Mouse (Mus musculus): ENCODE data around the gene Gtf2f2. TPM values are rescaled to one million over a fixed set of nuclear protein-coding genes. Genes with fewer than 3 reads are reported as not detected.

Gene Gtf2f2
- polyA plus RNA-seq, 1 experiment from 2014 or later: 39.2 TPM

GRCm38 (mm10) chr14:75899566-75899965, 111.1 kb downstream of the Gtf2f2 start:
- Histone ChIP-seq H3K4me2 (ENCODE audit: low read length) (no peak overlapping the region), H3K9ac (ENCODE audit: low read depth, low read length) (no peak overlapping the region), H3K27me3 (ENCODE audit: control insufficient read depth, insufficient read depth, low read depth, low read length) (no peaks in the 10 kb centered on the region), H3K27ac (ENCODE audit: low read length) (no peak overlapping the region; the same call in 1 of the 2 replicates), H3K4me1 (ENCODE audit: control insufficient read depth, insufficient read depth, low read length) (peaks cover 7% of the 10 kb centered on the region), H3K9me3 (replicated peaks; ENCODE audit: control insufficient read depth, low read length, poor library complexity, severe bottlenecking) (no peaks in the 10 kb centered on the region), H3K36me3 (ENCODE audit: control insufficient read depth, insufficient read depth, low read length) (no peaks in the 10 kb centered on the region), H3K4me3 (ENCODE audit: low read depth, low read length) (no peak overlapping the region)
- 16% methylated on average over 4 of the region's 4 CpGs for WGBS
- ATAC-seq: peak; percentile 64; the same call in 1 of the 2 replicates

- H3K4me1 ChIP-seq (ENCODE audit: control insufficient read depth, insufficient read depth, low read length): no peaks in the 10 kb centered on the region
- H3K4me3 ChIP-seq (ENCODE audit: low read depth, low read length): no peak overlapping the region
- no peaks in the 10 kb centered on the region for H3K36me3 ChIP-seq (ENCODE audit: control insufficient read depth, insufficient read depth, low read length)
- no peaks in the 10 kb centered on the region for H3K27me3 ChIP-seq (ENCODE audit: control insufficient read depth, insufficient read depth, low read depth, low read length)
- no peaks in the 10 kb centered on the region for H3K9me3 ChIP-seq (replicated peaks; ENCODE audit: control insufficient read depth, low read length, poor library complexity, severe bottlenecking)
- ATAC-seq: no peak
- H3K4me2 ChIP-seq (ENCODE audit: low read length): no peak overlapping the region
- H3K9ac ChIP-seq (ENCODE audit: low read depth, low read length): no peak overlapping the region
- H3K27ac ChIP-seq (ENCODE audit: low read length): no peak overlapping the region
- 86% methylated on average over 9 of the region's 9 CpGs for WGBS
Observed at GRCm38 (mm10) chr14:75892118-75892517, 118.5 kb downstream of the Gtf2f2 start.

GRCm38 (mm10) chr14:75883873-75884272, 126.8 kb downstream of the Gtf2f2 start:
- H3K4me2 ChIP-seq (ENCODE audit: low read length): no peak overlapping the region
- H3K9me3 ChIP-seq (replicated peaks; ENCODE audit: control insufficient read depth, low read length, poor library complexity, severe bottlenecking): no peaks in the 10 kb centered on the region
- H3K27me3 ChIP-seq (ENCODE audit: control insufficient read depth, insufficient read depth, low read depth, low read length): no peaks in the 10 kb centered on the region
- no peak overlapping the region for H3K4me3 ChIP-seq (ENCODE audit: low read depth, low read length)
- 88% methylated on average over 5 of the region's 5 CpGs for WGBS
- ATAC-seq: no peak
- no peak overlapping the region for H3K27ac ChIP-seq (ENCODE audit: low read length)
- H3K4me1 ChIP-seq (ENCODE audit: control insufficient read depth, insufficient read depth, low read length): peaks cover 7% of the 10 kb centered on the region; the same call in 1 of the 2 replicates
- no peak overlapping the region for H3K9ac ChIP-seq (ENCODE audit: low read depth, low read length)
- H3K36me3 ChIP-seq (ENCODE audit: control insufficient read depth, insufficient read depth, low read length): no peaks in the 10 kb centered on the region

DNA sequence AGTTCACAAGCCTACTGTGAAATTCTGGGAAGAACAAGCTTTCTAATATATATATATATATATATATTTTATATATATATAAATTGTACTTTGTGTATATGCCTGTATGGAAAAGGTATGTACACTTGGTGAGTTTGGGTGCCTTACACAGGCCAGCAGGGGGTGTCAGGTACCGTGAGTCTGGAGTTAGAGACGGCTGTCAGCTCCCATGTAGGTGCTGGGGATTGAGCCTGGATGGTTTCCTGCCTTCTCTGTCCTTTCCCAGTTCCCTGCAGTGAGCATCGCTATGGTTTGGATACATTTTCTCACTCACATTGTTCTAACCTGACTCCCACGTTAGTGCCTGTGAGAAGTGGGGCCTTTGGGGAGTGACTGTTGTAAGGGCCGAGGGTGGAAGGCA, 127.3 kb downstream of the Gtf2f2 start:
- no peaks in the 10 kb centered on the region for H3K36me3 ChIP-seq (ENCODE audit: control insufficient read depth, insufficient read depth, low read length)
- no peak overlapping the region for H3K4me2 ChIP-seq (ENCODE audit: low read length)

GRCm38 (mm10) chr14:75881856-75882255, 128.8 kb downstream of the Gtf2f2 start:
- Histone ChIP-seq H3K4me1 (ENCODE audit: control insufficient read depth, insufficient read depth, low read length) (peaks cover 11% of the 10 kb centered on the region), H3K4me2 (ENCODE audit: low read length) (no peak overlapping the region), H3K27ac (ENCODE audit: low read length) (no peak overlapping the region), H3K9ac (ENCODE audit: low read depth, low read length) (no peak overlapping the region), H3K27me3 (ENCODE audit: control insufficient read depth, insufficient read depth, low read depth, low read length) (no peaks in the 10 kb centered on the region), H3K4me3 (ENCODE audit: low read depth, low read length) (no peak overlapping the region), H3K9me3 (replicated peaks; ENCODE audit: control insufficient read depth, low read length, poor library complexity, severe bottlenecking) (no peaks in the 10 kb centered on the region), H3K36me3 (ENCODE audit: control insufficient read depth, insufficient read depth, low read length) (no peaks in the 10 kb centered on the region)
- 43% methylated on average over 4 of the region's 4 CpGs for WGBS
- ATAC-seq: no peak

More for the DNA sequence above, 127.3 kb downstream of the Gtf2f2 start:
- H3K4me3 ChIP-seq (ENCODE audit: low read depth, low read length): no peak overlapping the region
- no peak overlapping the region for H3K27ac ChIP-seq (ENCODE audit: low read length)
- H3K4me1 ChIP-seq (ENCODE audit: control insufficient read depth, insufficient read depth, low read length): peaks cover 10% of the 10 kb centered on the region
- H3K27me3 ChIP-seq (ENCODE audit: control insufficient read depth, insufficient read depth, low read depth, low read length): no peaks in the 10 kb centered on the region
- H3K9me3 ChIP-seq (replicated peaks; ENCODE audit: control insufficient read depth, low read length, poor library complexity, severe bottlenecking): no peaks in the 10 kb centered on the region
- WGBS: 80% methylated on average over 5 of the region's 5 CpGs
- no peak for ATAC-seq
- no peak overlapping the region for H3K9ac ChIP-seq (ENCODE audit: low read depth, low read length)

- no peak for ATAC-seq
- WGBS: 11% methylated on average over 8 of the region's 8 CpGs
- no peak overlapping the region for H3K27ac ChIP-seq (ENCODE audit: low read length)
Observed at GRCm38 (mm10) chr14:75878980-75879379, 131.7 kb downstream of the Gtf2f2 start.

GRCm38 (mm10) chr14:75877297-75877696, 133.4 kb downstream of the Gtf2f2 start:
- H3K9ac ChIP-seq (ENCODE audit: low read depth, low read length): no peak overlapping the region
- H3K4me2 ChIP-seq (ENCODE audit: low read length): no peak overlapping the region
- ATAC-seq: no peak
- no peaks in the 10 kb centered on the region for H3K36me3 ChIP-seq (ENCODE audit: control insufficient read depth, insufficient read depth, low read length)
- whole genome bisulfite sequencing: 64% methylated on average over 3 of the region's 3 CpGs
- no peak overlapping the region for H3K4me3 ChIP-seq (ENCODE audit: low read depth, low read length)
- H3K9me3 ChIP-seq (replicated peaks; ENCODE audit: control insufficient read depth, low read length, poor library complexity, severe bottlenecking): no peaks in the 10 kb centered on the region
- H3K27ac ChIP-seq (ENCODE audit: low read length): no peak overlapping the region
- peaks cover 12% of the 10 kb centered on the region for H3K4me1 ChIP-seq (ENCODE audit: control insufficient read depth, insufficient read depth, low read length)
- no peaks in the 10 kb centered on the region for H3K27me3 ChIP-seq (ENCODE audit: control insufficient read depth, insufficient read depth, low read depth, low read length)

More at GRCm38 (mm10) chr14:75878980-75879379, 131.7 kb downstream of the Gtf2f2 start:
- no peaks in the 10 kb centered on the region for H3K9me3 ChIP-seq (replicated peaks; ENCODE audit: control insufficient read depth, low read length, poor library complexity, severe bottlenecking)
- no peak overlapping the region for H3K9ac ChIP-seq (ENCODE audit: low read depth, low read length)
- no peaks in the 10 kb centered on the region for H3K36me3 ChIP-seq (ENCODE audit: control insufficient read depth, insufficient read depth, low read length)
- no peaks in the 10 kb centered on the region for H3K27me3 ChIP-seq (ENCODE audit: control insufficient read depth, insufficient read depth, low read depth, low read length)
- peak overlapping the region; percentile 20; the same call in 1 of the 2 replicates for H3K4me2 ChIP-seq (ENCODE audit: low read length)
- no peak overlapping the region for H3K4me3 ChIP-seq (ENCODE audit: low read depth, low read length)
- peaks cover 17% of the 10 kb centered on the region for H3K4me1 ChIP-seq (ENCODE audit: control insufficient read depth, insufficient read depth, low read length)

DNA sequence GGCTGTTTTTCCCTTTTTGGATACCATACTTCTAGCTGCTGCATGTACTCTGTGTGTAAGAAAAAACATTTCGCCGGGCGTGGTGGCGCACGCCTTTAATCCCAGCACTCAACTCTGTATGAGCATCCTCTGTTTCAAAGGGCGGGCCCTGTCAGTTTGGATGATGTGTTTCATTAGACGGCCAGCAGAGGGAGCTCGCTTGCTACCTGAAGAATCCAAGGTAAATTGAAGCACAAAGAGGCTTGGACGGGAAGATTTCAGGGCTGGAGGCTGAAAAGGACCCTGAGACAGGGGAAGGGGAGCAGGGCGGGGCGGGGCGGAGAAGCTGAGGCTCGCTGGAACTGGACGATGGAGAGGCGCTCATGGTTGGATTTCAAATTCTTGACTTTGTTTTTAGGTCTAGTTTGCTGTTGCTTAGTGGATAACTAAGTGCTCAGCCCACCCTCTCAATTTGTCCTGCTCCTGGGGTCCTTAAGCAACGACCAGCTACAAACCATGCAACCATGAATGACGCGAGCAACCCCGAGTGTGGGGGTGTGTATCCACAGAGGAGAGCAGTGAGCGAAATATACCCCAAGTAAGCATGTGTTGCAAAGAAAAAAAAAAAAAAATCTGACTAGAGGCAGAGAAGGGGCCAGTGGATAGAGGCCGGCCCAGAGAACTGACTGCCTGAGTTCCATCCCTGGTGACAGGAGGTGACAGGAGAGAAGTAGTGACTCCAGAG, 134.2 kb downstream of the Gtf2f2 start:
- H3K9ac ChIP-seq (ENCODE audit: low read depth, low read length): peak overlapping the region; percentile 45
- no peaks in the 10 kb centered on the region for H3K36me3 ChIP-seq (ENCODE audit: control insufficient read depth, insufficient read depth, low read length)
- H3K4me1 ChIP-seq (ENCODE audit: control insufficient read depth, insufficient read depth, low read length): peaks cover 9% of the 10 kb centered on the region
- H3K4me3 ChIP-seq (ENCODE audit: low read depth, low read length): no peak overlapping the region
- no peak overlapping the region for H3K27ac ChIP-seq (ENCODE audit: low read length)
- ATAC-seq: peak; percentile 70
- H3K9me3 ChIP-seq (replicated peaks; ENCODE audit: control insufficient read depth, low read length, poor library complexity, severe bottlenecking): no peaks in the 10 kb centered on the region
- no peaks in the 10 kb centered on the region for H3K27me3 ChIP-seq (ENCODE audit: control insufficient read depth, insufficient read depth, low read depth, low read length)
- 9% methylated on average over 21 of the region's 21 CpGs for WGBS
- H3K4me2 ChIP-seq (ENCODE audit: low read length): peak overlapping the region; percentile 46

- no peaks in the 10 kb centered on the region for H3K36me3 ChIP-seq (ENCODE audit: control insufficient read depth, insufficient read depth, low read length)
- 86% methylated on average over 9 of the region's 9 CpGs for WGBS
- H3K27ac ChIP-seq (ENCODE audit: low read length): no peak overlapping the region
- peaks cover 10% of the 10 kb centered on the region; the same call in 1 of the 2 replicates for H3K4me1 ChIP-seq (ENCODE audit: control insufficient read depth, insufficient read depth, low read length)
- H3K4me3 ChIP-seq (ENCODE audit: low read depth, low read length): no peak overlapping the region
- no peaks in the 10 kb centered on the region for H3K9me3 ChIP-seq (replicated peaks; ENCODE audit: control insufficient read depth, low read length, poor library complexity, severe bottlenecking)
- no peaks in the 10 kb centered on the region for H3K27me3 ChIP-seq (ENCODE audit: control insufficient read depth, insufficient read depth, low read depth, low read length)
- no peak overlapping the region for H3K4me2 ChIP-seq (ENCODE audit: low read length)
- no peak overlapping the region for H3K9ac ChIP-seq (ENCODE audit: low read depth, low read length)
- ATAC-seq: no peak
Observed at GRCm38 (mm10) chr14:75873612-75874011, 137.1 kb downstream of the Gtf2f2 start.

Measured in midbrain, embryonic 16.5 days (tissue).